Mouse (Mus musculus) effector memory CD4-positive, alpha-beta T cell, adult 5 months (primary cell): Measurements from ENCODE around the gene Gm7102. TPM values are rescaled to one million over a fixed set of nuclear protein-coding genes. Genes with fewer than 3 reads are reported as not detected.

Source experiments
- polyA plus RNA-seq: library from polyadenylated mRNA; unstranded; fragments of 100-300 nt; shearing (Covaris generic); gene quantifications from one replicate; pipeline ENCODE4 v1.2.1, GENCODE M21; 2017

The Gm7102 gene
- polyA plus RNA-seq = not detected

GRCm38 (mm10) chr19:61175756-61176324 lies at the start of gene Gm7102:
Gene Gm7102 (minus strand): TSS chr19:61176309.

GRCm38 (mm10) chr19:61183590-61183989 lies 7.5 kb upstream of the Gm7102 start, which contains the start of gene Gm6020:
Gene Gm6020 (plus strand): TSS chr19:61183890.

DNA sequence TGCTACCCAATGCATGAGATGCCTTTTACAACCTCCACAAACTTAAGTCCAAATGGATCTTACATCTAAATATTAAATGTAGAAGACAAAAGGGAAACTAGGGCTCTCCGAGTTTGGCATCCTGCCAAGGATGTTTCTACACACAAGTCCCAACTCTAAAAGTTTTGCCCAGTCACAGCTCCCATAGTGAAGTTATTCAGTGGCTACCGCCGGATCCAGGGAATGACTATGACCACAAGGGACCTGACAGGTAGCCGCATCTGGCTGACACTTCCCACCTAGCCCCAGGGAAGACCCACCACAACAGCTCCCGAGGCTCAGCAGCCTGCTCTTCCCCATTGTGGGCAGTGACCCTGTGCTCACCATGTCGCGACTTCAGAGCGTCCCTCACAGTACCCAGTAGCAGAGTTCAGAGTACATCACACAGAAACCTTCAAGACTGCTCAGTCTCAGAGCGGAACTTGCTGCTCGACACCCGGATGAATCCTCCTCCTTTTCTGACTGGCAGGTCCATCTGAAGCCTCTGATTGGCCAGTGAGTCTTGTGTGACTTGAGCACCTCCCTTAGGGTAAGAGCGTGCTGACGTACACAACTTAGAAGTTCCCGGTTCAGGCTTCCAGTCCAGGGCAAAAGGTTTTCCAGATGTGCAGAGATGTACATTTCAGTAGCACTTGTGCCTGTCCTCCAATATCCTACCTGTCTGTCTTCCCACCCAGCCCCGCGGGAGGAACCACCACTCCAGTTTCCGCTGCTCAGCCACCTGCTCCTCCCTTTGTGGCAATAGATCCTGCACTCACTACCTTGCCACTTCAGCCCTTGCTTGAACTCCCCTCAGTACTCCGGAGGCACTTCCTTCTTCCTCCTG lies 35.5 kb downstream of the Gm7102 start, which contains the start of gene Zfp950:
Zfp950 (minus strand) TSS at position 499 of the 865 bp plus-strand sequence.

Other genes starting within 250 kb of the Gm7102 start
- 24.5 TPM for gene Zfp950, start 35.5 kb downstream of the Gm7102 start, polyA plus RNA-seq
- not detected for gene Gm6020, start 7.6 kb upstream of the Gm7102 start, polyA plus RNA-seq
- 19.7 TPM for gene Csf2ra, start 52.1 kb upstream of the Gm7102 start, polyA plus RNA-seq
- gene Gm21060, start 120.8 kb upstream of the Gm7102 start, polyA plus RNA-seq = not detected